Mouse (Mus musculus) T-helper 1 cell (primary cell): Measurements from ENCODE around the gene Hexa.

ENCODE experiments used
- in situ Hi-C: fragments of 300-600 bp; cut with MboI, MseI; formaldehyde crosslinking; loops from one replicate; pipeline ENCODE4 v1.15.1; 2025; ENCODE audit warnings: high pct_unique_total_duplicates

Hexa gene

GRCm38 (mm10) chr9:59553719-59554118 lies 14.4 kb downstream of the Hexa start:
- in situ Hi-C loops, result no loop called here

GRCm38 (mm10) chr9:59565600-59565999 lies 26.3 kb downstream of the Hexa start:
- in situ Hi-C loops, result no loop called here

DNA sequence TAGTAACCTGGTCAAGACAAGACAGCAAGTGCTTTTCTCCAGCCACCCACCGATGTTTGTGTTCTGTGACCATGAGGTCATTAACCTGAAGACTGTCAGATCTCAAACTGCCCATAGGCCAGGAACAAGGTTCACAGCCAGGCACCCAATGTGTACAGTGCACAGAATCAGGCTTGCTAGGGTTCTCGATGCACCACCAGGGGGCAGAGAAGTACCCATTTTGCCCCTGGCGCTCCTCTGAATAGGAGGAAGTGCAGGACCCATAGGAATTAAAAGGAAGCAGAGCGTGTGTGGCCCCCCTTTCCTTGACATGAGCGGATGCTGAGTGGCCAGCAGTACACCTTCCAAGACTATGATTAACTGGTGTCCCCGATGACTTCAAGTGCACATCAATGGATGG lies 27.8 kb downstream of the Hexa start:
- in situ Hi-C loops, result no loop called here

GRCm38 (mm10) chr9:59571852-59572251 lies 32.5 kb downstream of the Hexa start:
- in situ Hi-C loops, result no loop called here

DNA sequence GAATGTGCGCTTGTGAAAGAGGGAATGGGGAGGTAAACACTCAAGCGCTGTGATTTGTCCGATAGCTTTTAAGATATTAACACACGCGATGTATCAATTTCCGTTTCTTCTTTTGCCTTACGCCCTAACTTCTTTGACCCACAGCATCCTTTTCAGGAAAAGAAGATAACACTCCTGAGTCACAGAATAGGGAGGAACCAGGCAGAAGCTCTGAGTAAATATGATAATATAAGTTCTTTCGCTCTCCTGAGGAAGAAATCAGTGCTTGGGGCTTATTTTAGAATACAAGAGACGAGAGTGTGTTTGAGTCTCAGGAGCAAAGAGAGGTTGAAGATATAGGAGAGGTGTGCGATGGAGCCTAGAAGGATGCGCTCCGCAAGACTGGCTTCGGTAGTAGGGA lies 38.1 kb downstream of the Hexa start:
- in situ Hi-C loops, result no loop called here

- in situ Hi-C loops, result no loop called here
Observed at GRCm38 (mm10) chr9:59577844-59578504, 38.6 kb downstream of the Hexa start, which contains the start of gene Celf6. Gene Celf6 (plus strand): TSS chr9:59577917.

- in situ Hi-C loops, result no loop called here
Observed at GRCm38 (mm10) chr9:59578505-59578867, 39.1 kb downstream of the Hexa start.

DNA sequence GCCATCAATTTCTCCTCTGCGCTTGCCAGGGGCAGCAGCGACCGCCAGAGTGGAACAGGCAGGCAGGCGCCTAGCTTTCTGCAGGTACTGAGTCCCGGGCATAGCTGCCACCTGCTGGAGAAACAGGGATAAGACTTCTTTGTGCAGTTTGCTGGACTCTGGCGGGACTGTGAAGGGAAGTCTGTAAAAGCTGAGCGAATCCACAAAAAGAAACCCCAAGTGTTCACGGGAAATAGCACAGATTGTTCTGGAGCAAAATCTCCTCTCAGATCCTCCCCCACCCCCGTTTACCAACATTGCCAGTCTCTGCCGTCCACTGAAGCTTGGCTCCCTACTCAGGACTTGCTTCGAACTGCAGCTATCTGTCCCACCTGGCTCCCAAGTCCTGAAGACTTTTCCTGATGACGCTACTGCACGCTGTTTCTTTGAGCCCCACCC lies 45.5 kb downstream of the Hexa start:
- in situ Hi-C loops, result no loop called here

- in situ Hi-C loops, result no loop called here
Observed at GRCm38 (mm10) chr9:59588252-59588651, 48.9 kb downstream of the Hexa start.

DNA sequence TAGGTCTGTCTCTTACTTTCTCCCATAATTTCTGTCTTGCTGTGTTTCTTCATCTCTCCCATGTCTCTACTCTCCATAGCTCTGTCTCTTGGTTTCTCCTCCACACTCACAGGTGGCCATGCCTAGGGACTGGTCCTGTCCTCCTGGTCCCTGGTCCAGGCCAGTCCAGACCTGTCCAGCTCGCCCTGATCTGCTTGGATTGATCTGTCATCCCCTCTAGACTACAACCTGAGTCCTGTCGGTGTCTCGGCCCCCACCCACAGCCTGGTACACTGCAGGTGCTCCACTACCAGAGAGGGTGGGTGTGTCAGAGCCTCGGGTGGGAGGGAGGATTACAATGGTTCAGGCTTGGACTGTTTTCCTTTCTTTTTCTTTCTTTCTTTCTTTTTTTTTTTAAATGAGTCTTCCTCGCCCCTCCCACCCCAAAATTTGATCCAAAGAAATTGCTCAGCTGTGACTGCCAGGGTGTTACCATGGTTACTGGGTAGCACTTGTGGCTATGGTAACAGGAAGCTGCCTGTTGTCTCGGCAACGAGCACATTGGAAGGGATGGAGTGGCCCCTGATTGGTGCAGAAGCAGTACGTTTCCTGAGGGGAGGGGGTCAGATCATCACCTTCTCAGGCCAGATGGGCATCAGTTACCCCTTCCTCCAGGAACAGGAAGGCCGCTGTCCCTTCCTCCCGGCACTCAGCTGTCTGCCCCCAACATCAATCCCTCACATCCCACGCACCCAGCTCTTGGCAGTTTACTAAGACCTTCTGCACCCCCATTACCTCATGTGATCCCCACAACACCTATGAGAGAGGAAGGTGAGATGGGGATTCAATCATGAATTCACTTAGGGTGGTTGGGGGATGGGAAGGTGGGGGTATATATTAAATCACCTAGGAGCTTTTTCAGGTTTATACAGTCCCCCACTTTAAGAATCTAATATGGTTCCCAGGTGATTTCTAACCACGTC lies 49.7 kb downstream of the Hexa start:
- in situ Hi-C loops, result no loop called here

- in situ Hi-C loops, result no loop called here
Observed at GRCm38 (mm10) chr9:59589703-59590439, 50.5 kb downstream of the Hexa start.

DNA sequence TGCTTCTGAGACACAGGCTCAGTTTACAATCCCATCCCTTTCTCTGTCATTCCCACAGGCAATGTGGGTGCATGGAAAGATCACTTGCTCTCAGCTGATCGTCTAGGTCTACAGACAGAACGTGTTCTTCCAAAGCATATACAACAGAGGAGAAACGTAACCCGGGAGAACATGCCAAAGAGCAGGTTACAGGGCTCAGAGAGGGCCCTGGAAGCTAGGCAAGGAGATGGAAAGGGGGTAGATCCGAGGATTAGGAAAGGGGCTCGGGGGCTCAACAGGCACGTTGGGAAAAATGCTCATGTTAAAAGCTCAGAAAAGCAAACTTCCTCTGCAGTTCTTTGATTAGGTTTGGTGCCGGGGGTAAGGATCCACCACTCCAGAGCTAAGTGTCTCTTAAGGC lies 62.3 kb downstream of the Hexa start:
- in situ Hi-C loops, result no loop called here

DNA sequence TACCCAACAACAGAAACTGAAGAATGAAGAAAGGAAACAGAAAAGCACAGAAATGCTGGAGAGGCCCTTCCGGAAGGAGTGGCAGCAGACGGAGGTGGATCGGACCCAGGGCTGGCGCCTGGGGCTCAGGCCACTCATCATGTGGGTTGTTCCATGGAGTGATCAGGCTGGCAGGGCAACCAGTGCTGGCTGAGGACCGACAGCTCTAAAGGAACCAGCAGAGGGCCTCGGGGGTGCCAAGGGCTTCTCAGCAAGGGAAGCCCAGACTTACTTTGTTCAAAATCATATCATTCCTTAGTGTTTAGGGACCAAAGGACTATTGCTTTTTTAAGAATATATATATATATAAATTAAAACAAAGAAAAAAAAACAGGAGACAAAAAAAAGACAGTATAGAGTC lies 66.6 kb downstream of the Hexa start:
- in situ Hi-C loops, result no loop called here

GRCm38 (mm10) chr9:59610950-59611349 lies 71.6 kb downstream of the Hexa start:
- in situ Hi-C loops, result no loop called here
